Mouse (Mus musculus): Measurements from ENCODE around the gene Ints12.

DNA sequence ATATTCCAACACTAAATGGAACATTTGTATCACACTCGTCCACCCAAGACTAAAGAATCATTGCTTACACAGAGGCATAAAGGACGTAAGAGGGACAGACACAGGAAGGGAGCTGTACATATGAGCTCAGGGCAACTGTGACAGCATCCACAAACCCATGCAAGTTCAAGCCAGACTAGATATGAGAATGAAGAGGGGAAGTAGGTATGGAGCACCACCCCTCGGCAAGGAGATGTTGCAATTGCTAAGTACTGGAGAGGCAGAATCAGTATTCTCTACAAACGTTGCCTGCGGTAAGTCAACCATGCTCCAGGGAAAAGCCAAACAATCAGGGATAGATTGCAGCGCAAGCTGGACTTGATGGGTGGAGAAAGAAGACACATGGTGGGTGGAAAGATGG lies 62.0 kb downstream of the Ints12 start:
- TF ChIP-seq EP300 (IDR thresholded peaks at IDR 0.05; ENCODE audit: low read depth) (no peak), CTCF (IDR thresholded peaks at IDR 0.05; ENCODE audit: low read depth) (no peak)

Measured in liver, postnatal 0 days (tissue).